Mouse (Mus musculus): ENCODE measurements around the gene Olfr742.

The Olfr742 gene
- long read RNA-seq, experiment 1: 0 reads
- long read RNA-seq, experiment 2: 0 reads

GRCm38 (mm10) chr14:50503300-50503699 lies at the start of gene Olfr742:
TSS of gene Olfr742 (plus strand) at chr14:50503600.
- intact Hi-C loops (cut with DNase I): no loop called here

GRCm38 (mm10) chr14:50472438-50472837 lies 31.0 kb upstream of the Olfr742 start, which contains the start of gene Olfr741:
TSS of gene Olfr741 (plus strand) at chr14:50472738.
- intact Hi-C loops (cut with DNase I): no loop called here

GRCm38 (mm10) chr14:50478406-50478805 lies 25.0 kb upstream of the Olfr742 start:
- intact Hi-C loops (cut with DNase I): no loop called here

GRCm38 (mm10) chr14:50521539-50521938 lies 18.1 kb downstream of the Olfr742 start, which contains the start of gene Olfr743:
TSS of gene Olfr743 (plus strand) at chr14:50521839.
- intact Hi-C loops (cut with DNase I): no loop called here

- intact Hi-C loops (cut with DNase I): no loop called here
Observed at GRCm38 (mm10) chr14:50552734-50553133, 49.3 kb downstream of the Olfr742 start.
